Mouse (Mus musculus): ENCODE measurements around the gene Pom121l12. TPM values are rescaled to one million over a fixed set of nuclear protein-coding genes. Genes with fewer than 3 reads are reported as not detected.

The Pom121l12 gene
- polyA plus RNA-seq (2015; fragmentation: Nextera tagmentation; extraction: Ambion mirVana) = not detected in 2 replicates

- H3K9ac ChIP-seq = no peak within 1 kb of the TSS
- no peaks in the 10 kb centered on the region for H3K9me3 ChIP-seq
- no peak within 1 kb of the TSS for H3K4me3 ChIP-seq
- WGBS = 92% methylated on average over 11 of the region's 11 CpGs
- no peaks in the 10 kb centered on the region for H3K4me1 ChIP-seq
- H3K36me3 ChIP-seq (replicated peaks) = no peaks in the 10 kb centered on the region
- H3K4me2 ChIP-seq = no peak within 1 kb of the TSS
- H3K27ac ChIP-seq = no peak within 1 kb of the TSS
- no peak for ATAC-seq (replicated peaks)
- no peaks in the 10 kb centered on the region for H3K27me3 ChIP-seq (replicated peaks)
These were observed at the start of gene Pom121l12 for GRCm38 (mm10) chr11:14598976-14599375. TSS of gene Pom121l12 (plus strand) at chr11:14599276.

- no peak for ATAC-seq (replicated peaks)
- Histone ChIP-seq H3K27ac (no peak overlapping the region), H3K4me3 (no peak overlapping the region), H3K9me3 (no peaks in the 10 kb centered on the region), H3K36me3 (replicated peaks) (no peaks in the 10 kb centered on the region), H3K9ac (no peak overlapping the region), H3K27me3 (replicated peaks) (no peaks in the 10 kb centered on the region), H3K4me2 (no peak overlapping the region), H3K4me1 (no peaks in the 10 kb centered on the region)
- 94% methylated on average over 2 of the region's 2 CpGs for WGBS
These were observed 12.8 kb downstream of the Pom121l12 start for GRCm38 (mm10) chr11:14611859-14612258.
